Mouse (Mus musculus) heart, embryonic 10.5 days (tissue): ENCODE measurements around the gene Pdgfc. TPM values are rescaled to one million over a fixed set of nuclear protein-coding genes. Genes with fewer than 3 reads are reported as not detected.

Experiments
- DNase-seq: peaks from one replicate; pipeline ENCODE4 v3.0.0-alpha.2; 2017; ENCODE audit warnings: low spot score
- H3K27ac ChIP-seq: fragments of 300-500 bp; sonication (generic); 2 replicates; pipeline ENCODE4 v1.5.1; 2016; ENCODE audit warnings: mild to moderate bottlenecking
- H3K27me3 ChIP-seq: fragments of 300-500 bp; sonication (generic); 2 replicates; pipeline ENCODE4 v1.6.1; 2016; ENCODE audit warnings: mild to moderate bottlenecking; ENCODE audit not compliant: poor library complexity, insufficient read depth, severe bottlenecking
- H3K36me3 ChIP-seq: fragments of 300-500 bp; sonication (generic); 2 replicates; pipeline ENCODE4 v1.6.1; 2016; ENCODE audit warnings: mild to moderate bottlenecking, moderate library complexity
- H3K4me1 ChIP-seq: fragments of 300-500 bp; sonication (generic); 2 replicates; pipeline ENCODE4 v1.6.1; 2016; ENCODE audit warnings: mild to moderate bottlenecking
- H3K4me3 ChIP-seq: fragments of 300-500 bp; sonication (generic); 2 replicates; pipeline ENCODE4 v1.5.1; 2016; ENCODE audit warnings: mild to moderate bottlenecking, moderate library complexity
- H3K9me3 ChIP-seq: fragments of 300-500 bp; sonication (generic); 2 replicates; pipeline ENCODE4 v1.6.1; 2016; ENCODE audit warnings: mild to moderate bottlenecking, moderate library complexity
- WGBS: fragments of 180-500 bp; shearing (Covaris S2); methylation state at CpG from one replicate; pipeline ENCODE4 v1.1.7; 2016; 5-methylcytosine and 5-hydroxymethylcytosine counted together
- polyA plus RNA-seq: library from polyadenylated mRNA; unstranded; fragments of >200 nt; fragmentation: Nextera tagmentation; extraction: Ambion mirVana; gene quantifications from 2 replicates; pipeline ENCODE4 v1.2.1, GENCODE M21; 2016

The Pdgfc gene
- 8.5 and 25.7 TPM in 2 replicates for polyA plus RNA-seq

- 1% methylated on average over 16 of the region's 17 CpGs for WGBS
- no peak for DNase-seq
- Histone ChIP-seq H3K4me3 (peak within 1 kb of the TSS; percentile 88), H3K36me3 (no peaks in the 10 kb centered on the region), H3K27ac (peak within 1 kb of the TSS; percentile 93), H3K9me3 (no peaks in the 10 kb centered on the region), H3K27me3 (no peaks in the 10 kb centered on the region), H3K4me1 (peaks cover 10% of the 10 kb centered on the region; the same call in 1 of the 2 replicates)
Measured at GRCm38 (mm10) chr3:81036151-81036553, at the start of gene Pdgfc. Pdgfc (plus strand) TSS chr3:81036416.

GRCm38 (mm10) chr3:81009245-81009644, 27.0 kb upstream of the Pdgfc start:
- H3K27me3 ChIP-seq, result no peaks in the 10 kb centered on the region
- no peak overlapping the region for H3K27ac ChIP-seq
- H3K36me3 ChIP-seq, result no peaks in the 10 kb centered on the region
- H3K4me1 ChIP-seq, result no peaks in the 10 kb centered on the region
- H3K9me3 ChIP-seq, result no peaks in the 10 kb centered on the region
- no peak for DNase-seq
- no peak overlapping the region for H3K4me3 ChIP-seq
- 74% methylated on average over 3 of the region's 3 CpGs for WGBS

- Histone ChIP-seq H3K36me3 (no peaks in the 10 kb centered on the region), H3K9me3 (no peaks in the 10 kb centered on the region), H3K4me1 (no peaks in the 10 kb centered on the region), H3K27me3 (no peaks in the 10 kb centered on the region), H3K27ac (no peak overlapping the region), H3K4me3 (no peak overlapping the region)
- 77% methylated on average over 3 of the region's 3 CpGs for WGBS
- DNase-seq, result no peak
Measured at GRCm38 (mm10) chr3:81009899-81010298, 26.3 kb upstream of the Pdgfc start.

- no peak for DNase-seq
- Histone ChIP-seq H3K9me3 (no peaks in the 10 kb centered on the region), H3K27ac (no peak overlapping the region), H3K4me1 (peaks cover 9% of the 10 kb centered on the region), H3K27me3 (no peaks in the 10 kb centered on the region), H3K4me3 (no peak overlapping the region), H3K36me3 (no peaks in the 10 kb centered on the region)
- WGBS, result 71% methylated on average over 5 of the region's 5 CpGs
Measured at GRCm38 (mm10) chr3:81017385-81018051, 18.7 kb upstream of the Pdgfc start.

- no peaks in the 10 kb centered on the region for H3K27me3 ChIP-seq
- H3K27ac ChIP-seq, result no peak overlapping the region
- no peak for DNase-seq
- 51% methylated on average over 1 of the region's 1 CpGs for WGBS
- H3K4me1 ChIP-seq, result peaks cover 9% of the 10 kb centered on the region
- no peak overlapping the region for H3K4me3 ChIP-seq
- no peaks in the 10 kb centered on the region for H3K9me3 ChIP-seq
- no peaks in the 10 kb centered on the region for H3K36me3 ChIP-seq
Measured at GRCm38 (mm10) chr3:81020064-81020463, 16.2 kb upstream of the Pdgfc start.

- no peaks in the 10 kb centered on the region for H3K36me3 ChIP-seq
- H3K27me3 ChIP-seq, result no peaks in the 10 kb centered on the region
- H3K4me3 ChIP-seq, result no peak overlapping the region
- no peak overlapping the region for H3K27ac ChIP-seq
- H3K9me3 ChIP-seq, result no peaks in the 10 kb centered on the region
- DNase-seq, result no peak
- peaks cover 9% of the 10 kb centered on the region for H3K4me1 ChIP-seq
- 82% methylated on average over 6 of the region's 6 CpGs for WGBS
Measured at GRCm38 (mm10) chr3:81021783-81022182, 14.4 kb upstream of the Pdgfc start.

- DNase-seq, result no peak
- H3K27me3 ChIP-seq, result no peaks in the 10 kb centered on the region
- H3K36me3 ChIP-seq, result no peaks in the 10 kb centered on the region
- no peak overlapping the region for H3K4me3 ChIP-seq
- H3K27ac ChIP-seq, result no peak overlapping the region
- peaks cover 8% of the 10 kb centered on the region for H3K4me1 ChIP-seq
- no peaks in the 10 kb centered on the region for H3K9me3 ChIP-seq
- WGBS, result 78% methylated on average over 5 of the region's 5 CpGs
Measured at GRCm38 (mm10) chr3:81022266-81022665, 13.9 kb upstream of the Pdgfc start.

- Histone ChIP-seq H3K4me1 (peaks cover 2% of the 10 kb centered on the region), H3K4me3 (no peak overlapping the region), H3K27me3 (no peaks in the 10 kb centered on the region), H3K36me3 (no peaks in the 10 kb centered on the region), H3K9me3 (no peaks in the 10 kb centered on the region), H3K27ac (no peak overlapping the region)
- WGBS, result 71% methylated on average over 1 of the region's 1 CpGs
- DNase-seq, result no peak
Measured at GRCm38 (mm10) chr3:81022845-81023244, 13.4 kb upstream of the Pdgfc start.

- H3K27me3 ChIP-seq, result no peaks in the 10 kb centered on the region
- no peak for DNase-seq
- no peak overlapping the region for H3K4me3 ChIP-seq
- WGBS, result 89% methylated on average over 1 of the region's 1 CpGs
- H3K27ac ChIP-seq, result no peak overlapping the region
- no peaks in the 10 kb centered on the region for H3K36me3 ChIP-seq
- no peaks in the 10 kb centered on the region for H3K9me3 ChIP-seq
- H3K4me1 ChIP-seq, result no peaks in the 10 kb centered on the region
Measured at GRCm38 (mm10) chr3:81023568-81023967, 12.6 kb upstream of the Pdgfc start.

GRCm38 (mm10) chr3:81025568-81026213, 10.5 kb upstream of the Pdgfc start:
- no peak overlapping the region for H3K4me3 ChIP-seq
- 57% methylated on average over 9 of the region's 9 CpGs for WGBS
- no peak overlapping the region for H3K27ac ChIP-seq
- DNase-seq, result no peak
- H3K4me1 ChIP-seq, result no peaks in the 10 kb centered on the region
- no peaks in the 10 kb centered on the region for H3K9me3 ChIP-seq
- H3K36me3 ChIP-seq, result no peaks in the 10 kb centered on the region
- no peaks in the 10 kb centered on the region for H3K27me3 ChIP-seq

GRCm38 (mm10) chr3:81028361-81028760, 7.9 kb upstream of the Pdgfc start:
- no peak overlapping the region for H3K27ac ChIP-seq
- no peak for DNase-seq
- no peaks in the 10 kb centered on the region for H3K36me3 ChIP-seq
- 81% methylated on average over 3 of the region's 3 CpGs for WGBS
- H3K9me3 ChIP-seq, result no peaks in the 10 kb centered on the region
- H3K4me3 ChIP-seq, result no peak overlapping the region
- H3K4me1 ChIP-seq, result 0 out of 2 replicates have a peak, but pooled peaks cover 4% of the 10 kb centered on the region
- no peaks in the 10 kb centered on the region for H3K27me3 ChIP-seq

- Histone ChIP-seq H3K36me3 (no peaks in the 10 kb centered on the region), H3K27me3 (no peaks in the 10 kb centered on the region), H3K4me1 (0 out of 2 replicates have a peak, but pooled peaks cover 4% of the 10 kb centered on the region), H3K4me3 (no peak overlapping the region), H3K27ac (no peak overlapping the region), H3K9me3 (no peaks in the 10 kb centered on the region)
- no peak for DNase-seq
- 69% methylated on average over 4 of the region's 4 CpGs for WGBS
Measured at GRCm38 (mm10) chr3:81029321-81029720, 6.9 kb upstream of the Pdgfc start.

- Histone ChIP-seq H3K4me1 (0 out of 2 replicates have a peak, but pooled peaks cover 4% of the 10 kb centered on the region), H3K9me3 (no peaks in the 10 kb centered on the region), H3K27ac (no peak overlapping the region), H3K36me3 (no peaks in the 10 kb centered on the region), H3K4me3 (no peak overlapping the region), H3K27me3 (no peaks in the 10 kb centered on the region)
- no peak for DNase-seq
- 80% methylated on average over 3 of the region's 3 CpGs for WGBS
Measured at GRCm38 (mm10) chr3:81029909-81030308, 6.3 kb upstream of the Pdgfc start.
